Mouse (Mus musculus): Measurements from ENCODE around the gene Rps27rt. TPM values are rescaled to one million over a fixed set of nuclear protein-coding genes. Genes with fewer than 3 reads are reported as not detected.
A peak's percentile ranks its signal among the peaks of the same experiment; 100 is the strongest.

The Rps27rt gene
- polyA plus RNA-seq, 1 experiment: 36.4 TPM

DNA sequence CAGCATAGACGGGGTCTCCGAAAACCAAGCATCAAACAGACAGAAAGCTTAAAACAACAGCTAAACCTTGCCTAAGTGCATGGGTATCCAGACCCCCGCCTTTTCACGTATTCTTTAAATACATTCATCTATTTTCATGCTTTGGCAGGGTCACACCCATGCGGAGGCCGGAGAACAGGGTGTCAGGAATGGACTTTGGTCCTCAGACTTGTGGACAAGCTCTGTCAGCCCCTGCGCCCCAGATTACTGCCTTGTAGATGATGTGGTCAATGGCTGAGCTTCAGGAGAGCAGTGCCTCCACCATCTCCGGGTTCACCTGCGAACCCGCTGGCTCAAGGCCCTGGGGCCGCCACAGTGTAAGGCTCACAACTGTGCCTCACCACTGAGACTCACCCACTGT is 27.2 kb downstream of the Rps27rt start:
- WGBS: 94% methylated on average over 11 of the region's 11 CpGs
- DNase-seq: no peak
- no peak for TF ChIP-seq CTCF (IDR thresholded peaks at IDR 0.05; ENCODE audit: borderline replicate concordance, insufficient read depth, low read depth, low read length)
- no peak for TF ChIP-seq POLR2A (IDR thresholded peaks at IDR 0.05; ENCODE audit: borderline replicate concordance, insufficient read depth, low read length)
- H3K4me3 ChIP-seq (replicated peaks; ENCODE audit: insufficient read depth, low read depth, low read length): no peak overlapping the region
- no peaks in the 10 kb centered on the region for H3K4me1 ChIP-seq (ENCODE audit: control insufficient read depth, insufficient read depth, low read length)
- no peaks in the 10 kb centered on the region for H3K27me3 ChIP-seq (ENCODE audit: control insufficient read depth, insufficient read depth, low read length)
- no peak overlapping the region for H3K27ac ChIP-seq (ENCODE audit: insufficient read depth, low read length)

DNA sequence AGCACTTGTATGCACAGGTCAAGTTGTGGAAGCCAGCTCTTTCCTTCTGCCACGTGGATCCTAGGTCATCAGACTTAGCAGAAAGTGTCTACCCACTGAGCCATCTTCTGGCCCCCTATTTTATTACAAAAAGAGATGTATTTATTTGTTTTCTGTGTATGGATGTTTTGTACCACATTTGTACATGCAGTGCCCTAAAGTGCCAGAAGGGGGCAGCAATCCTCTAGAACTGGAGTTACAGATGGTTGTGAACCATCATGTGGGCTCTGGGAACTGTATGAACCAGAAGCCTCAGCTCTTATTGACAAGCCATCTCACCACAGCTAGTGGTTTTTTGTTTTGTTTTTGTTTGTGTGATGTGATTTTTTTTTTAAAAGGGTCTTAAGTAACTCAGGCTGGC is 29.7 kb downstream of the Rps27rt start:
- 17% methylated on average over 1 of the region's 1 CpGs for WGBS

DNA sequence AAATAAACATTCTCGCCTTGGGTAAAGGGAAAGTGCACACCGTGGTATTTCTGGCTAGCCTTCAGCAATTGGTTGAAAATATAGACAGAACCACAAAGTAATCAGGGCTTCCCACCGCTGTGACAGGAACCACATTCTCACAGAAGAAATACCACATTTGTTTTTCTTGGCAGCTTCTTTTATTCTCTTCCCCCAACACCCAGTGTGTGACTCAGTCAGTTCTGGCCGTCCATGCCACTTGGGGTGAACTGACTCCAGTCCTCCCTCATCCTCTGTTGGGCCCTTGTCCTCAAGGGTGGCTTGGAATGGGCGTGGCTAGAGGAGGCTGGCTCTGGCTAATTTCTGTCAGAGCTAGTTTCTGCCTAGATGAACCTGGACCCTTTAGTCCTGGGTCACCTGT is 34.1 kb downstream of the Rps27rt start:
- 64% methylated on average over 5 of the region's 5 CpGs for WGBS
- Histone ChIP-seq H3K27ac (ENCODE audit: insufficient read depth, low read length) (no peak overlapping the region), H3K27me3 (ENCODE audit: control insufficient read depth, insufficient read depth, low read length) (no peaks in the 10 kb centered on the region), H3K4me3 (replicated peaks; ENCODE audit: insufficient read depth, low read depth, low read length) (no peak overlapping the region), H3K4me1 (ENCODE audit: control insufficient read depth, insufficient read depth, low read length) (no peaks in the 10 kb centered on the region)
- TF ChIP-seq POLR2A (IDR thresholded peaks at IDR 0.05; ENCODE audit: borderline replicate concordance, insufficient read depth, low read length): no peak
- no peak for TF ChIP-seq CTCF (IDR thresholded peaks at IDR 0.05; ENCODE audit: borderline replicate concordance, insufficient read depth, low read depth, low read length)
- no peak for DNase-seq

More for the DNA sequence above, 29.7 kb downstream of the Rps27rt start:
- no peak for DNase-seq
- Histone ChIP-seq H3K4me1 (ENCODE audit: control insufficient read depth, insufficient read depth, low read length) (no peaks in the 10 kb centered on the region), H3K27ac (ENCODE audit: insufficient read depth, low read length) (no peak overlapping the region), H3K4me3 (replicated peaks; ENCODE audit: insufficient read depth, low read depth, low read length) (no peak overlapping the region), H3K27me3 (ENCODE audit: control insufficient read depth, insufficient read depth, low read length) (no peaks in the 10 kb centered on the region)
- no peak for TF ChIP-seq CTCF (IDR thresholded peaks at IDR 0.05; ENCODE audit: borderline replicate concordance, insufficient read depth, low read depth, low read length)
- no peak for TF ChIP-seq POLR2A (IDR thresholded peaks at IDR 0.05; ENCODE audit: borderline replicate concordance, insufficient read depth, low read length)

DNA sequence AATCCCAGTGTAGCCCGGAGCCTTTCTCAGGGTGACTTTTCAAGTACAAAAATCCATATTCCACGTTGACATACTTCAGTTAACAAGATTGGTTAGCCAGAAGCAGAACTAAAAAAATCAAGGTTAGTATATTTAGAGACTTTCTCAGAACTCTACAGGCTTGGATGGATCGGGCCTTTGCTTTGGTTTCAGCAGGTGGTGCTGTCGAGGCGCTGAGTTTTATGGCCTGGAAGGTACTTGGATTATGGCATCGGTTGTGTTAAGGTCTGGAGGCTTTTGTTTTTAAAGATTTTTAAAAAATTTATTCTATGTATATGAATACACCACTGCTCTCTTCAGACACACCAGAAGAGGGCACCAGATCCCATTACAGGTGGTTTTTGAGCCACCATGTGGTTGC is 37.0 kb downstream of the Rps27rt start:
- Histone ChIP-seq H3K27ac (ENCODE audit: insufficient read depth, low read length) (no peak overlapping the region), H3K4me1 (ENCODE audit: control insufficient read depth, insufficient read depth, low read length) (no peaks in the 10 kb centered on the region), H3K27me3 (ENCODE audit: control insufficient read depth, insufficient read depth, low read length) (no peaks in the 10 kb centered on the region), H3K4me3 (replicated peaks; ENCODE audit: insufficient read depth, low read depth, low read length) (no peak overlapping the region)
- 88% methylated on average over 6 of the region's 6 CpGs for WGBS
- TF ChIP-seq CTCF (IDR thresholded peaks at IDR 0.05; ENCODE audit: borderline replicate concordance, insufficient read depth, low read depth, low read length): no peak
- no peak for TF ChIP-seq POLR2A (IDR thresholded peaks at IDR 0.05; ENCODE audit: borderline replicate concordance, insufficient read depth, low read length)
- no peak for DNase-seq

DNA sequence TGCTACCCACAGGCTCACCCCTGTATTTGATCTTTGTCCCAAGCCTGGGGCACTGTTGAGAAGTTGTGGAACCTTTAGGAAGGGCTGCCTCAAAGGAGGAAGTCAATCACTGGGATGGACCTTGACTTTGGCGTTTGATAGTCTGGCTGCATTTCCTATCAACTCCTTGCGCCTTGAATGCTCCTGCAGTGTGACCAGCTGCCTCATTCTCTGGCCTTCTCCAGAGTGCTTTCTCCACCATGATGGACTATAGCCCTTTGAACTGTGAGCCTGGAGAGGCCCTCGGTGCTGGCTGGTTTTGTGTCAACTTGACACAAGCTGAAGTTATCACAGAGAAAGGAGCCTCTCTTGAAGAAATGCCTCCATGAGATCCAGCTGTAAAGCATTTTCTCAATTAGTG is 37.9 kb downstream of the Rps27rt start:
- Histone ChIP-seq H3K4me1 (ENCODE audit: control insufficient read depth, insufficient read depth, low read length) (no peaks in the 10 kb centered on the region), H3K27ac (ENCODE audit: insufficient read depth, low read length) (no peak overlapping the region), H3K27me3 (ENCODE audit: control insufficient read depth, insufficient read depth, low read length) (no peaks in the 10 kb centered on the region), H3K4me3 (replicated peaks; ENCODE audit: insufficient read depth, low read depth, low read length) (no peak overlapping the region)
- no peak for DNase-seq
- 79% methylated on average over 3 of the region's 3 CpGs for WGBS
- TF ChIP-seq POLR2A (IDR thresholded peaks at IDR 0.05; ENCODE audit: borderline replicate concordance, insufficient read depth, low read length) (no peak), CTCF (IDR thresholded peaks at IDR 0.05; ENCODE audit: borderline replicate concordance, insufficient read depth, low read depth, low read length) (no peak)

DNA sequence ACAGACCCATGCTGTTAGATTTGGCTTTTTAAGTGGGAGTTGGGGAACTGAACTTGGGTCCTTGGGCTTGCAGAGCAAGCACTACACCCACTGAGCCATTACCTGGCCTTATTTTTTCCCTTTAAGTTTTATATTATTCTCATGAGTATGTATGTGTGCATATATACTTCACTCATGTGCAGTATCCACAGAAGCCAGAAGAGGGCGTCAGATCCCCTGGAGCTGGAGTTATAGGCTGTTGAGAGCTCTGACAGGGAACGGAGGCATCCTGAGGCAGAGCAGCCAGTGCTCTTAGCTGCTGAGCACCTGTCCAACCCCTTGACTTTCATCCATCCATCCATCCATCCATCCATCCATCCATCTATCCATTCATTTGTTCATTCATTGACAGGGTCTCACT is 45.9 kb downstream of the Rps27rt start:
- Histone ChIP-seq H3K4me1 (ENCODE audit: control insufficient read depth, insufficient read depth, low read length) (peaks cover 3% of the 10 kb centered on the region; the same call in 1 of the 2 replicates), H3K27me3 (ENCODE audit: control insufficient read depth, insufficient read depth, low read length) (no peaks in the 10 kb centered on the region), H3K4me3 (replicated peaks; ENCODE audit: insufficient read depth, low read depth, low read length) (no peak overlapping the region), H3K27ac (ENCODE audit: insufficient read depth, low read length) (no peak overlapping the region)
- DNase-seq: no peak
- no peak for TF ChIP-seq CTCF (IDR thresholded peaks at IDR 0.05; ENCODE audit: borderline replicate concordance, insufficient read depth, low read depth, low read length)
- no peak for TF ChIP-seq POLR2A (IDR thresholded peaks at IDR 0.05; ENCODE audit: borderline replicate concordance, insufficient read depth, low read length)
- WGBS: 72% methylated on average over 2 of the region's 2 CpGs

DNA sequence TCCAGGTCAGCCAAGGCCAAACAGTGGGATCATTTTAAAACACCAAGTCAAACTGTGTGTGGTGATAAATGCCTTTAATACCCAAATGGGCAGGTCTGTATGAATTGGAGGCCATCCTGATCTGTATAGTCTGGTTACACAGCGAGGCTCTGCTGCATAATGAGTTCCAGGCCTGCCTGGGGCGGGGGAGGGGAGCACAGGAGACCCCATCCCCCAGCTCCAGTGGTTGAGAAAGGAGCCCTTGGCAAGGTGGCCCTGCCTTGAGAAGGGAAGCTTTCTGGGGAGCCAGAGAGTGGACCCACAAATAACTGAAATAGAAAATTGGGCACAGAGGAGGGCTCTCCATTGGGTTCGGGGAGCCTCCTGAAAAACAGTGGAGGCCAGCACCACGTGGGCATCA is 47.2 kb downstream of the Rps27rt start:
- no peaks in the 10 kb centered on the region for H3K27me3 ChIP-seq (ENCODE audit: control insufficient read depth, insufficient read depth, low read length)
- H3K4me1 ChIP-seq (ENCODE audit: control insufficient read depth, insufficient read depth, low read length): peaks cover 3% of the 10 kb centered on the region; the same call in 1 of the 2 replicates
- H3K27ac ChIP-seq (ENCODE audit: insufficient read depth, low read length): no peak overlapping the region
- no peak overlapping the region for H3K4me3 ChIP-seq (replicated peaks; ENCODE audit: insufficient read depth, low read depth, low read length)
- DNase-seq: no peak
- 91% methylated on average over 4 of the region's 4 CpGs for WGBS
- TF ChIP-seq CTCF (IDR thresholded peaks at IDR 0.05; ENCODE audit: borderline replicate concordance, insufficient read depth, low read depth, low read length): no peak
- no peak for TF ChIP-seq POLR2A (IDR thresholded peaks at IDR 0.05; ENCODE audit: borderline replicate concordance, insufficient read depth, low read length)

DNA sequence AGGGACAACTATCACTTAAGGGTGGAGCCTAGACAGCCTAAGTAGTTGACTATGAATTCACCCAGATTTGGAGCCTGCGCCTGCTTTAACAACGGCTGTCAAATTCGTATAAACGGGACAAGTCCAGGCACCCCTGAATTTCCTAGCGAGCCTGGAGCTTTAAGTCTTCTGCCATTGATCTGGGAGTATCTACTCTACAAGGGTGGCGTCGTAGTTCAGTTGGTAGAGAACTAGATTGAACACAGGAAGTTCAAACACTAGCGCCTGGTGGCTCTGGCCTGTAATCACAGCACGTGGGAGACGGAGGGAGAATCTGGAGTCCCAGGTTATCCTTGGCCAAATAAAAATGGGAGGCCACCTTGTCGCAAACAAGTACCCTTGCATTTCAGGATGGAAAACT is 48.3 kb downstream of the Rps27rt start:
- Histone ChIP-seq H3K27me3 (ENCODE audit: control insufficient read depth, insufficient read depth, low read length) (no peaks in the 10 kb centered on the region), H3K4me1 (ENCODE audit: control insufficient read depth, insufficient read depth, low read length) (peaks cover 3% of the 10 kb centered on the region; the same call in 1 of the 2 replicates), H3K27ac (ENCODE audit: insufficient read depth, low read length) (no peak overlapping the region), H3K4me3 (replicated peaks; ENCODE audit: insufficient read depth, low read depth, low read length) (peak overlapping the region; percentile 60)
- no peak for TF ChIP-seq CTCF (IDR thresholded peaks at IDR 0.05; ENCODE audit: borderline replicate concordance, insufficient read depth, low read depth, low read length)
- TF ChIP-seq POLR2A (IDR thresholded peaks at IDR 0.05; ENCODE audit: borderline replicate concordance, insufficient read depth, low read length): no peak
- no peak for DNase-seq
- 71% methylated on average over 11 of the region's 11 CpGs for WGBS
